Mouse (Mus musculus): ENCODE data around the gene Dhx57. TPM values are rescaled to one million over a fixed set of nuclear protein-coding genes. Genes with fewer than 3 reads are reported as not detected.
"Not testable (repeated sequence)": the region's sequence is repeated elsewhere in the genome, so short reads cannot be mapped to it uniquely, and the experiment has no call there.

The Dhx57 gene
- total RNA-seq, 2 experiments from 2014 or later: 5.8 to 6.9 TPM

GRCm38 (mm10) chr17:80267065-80267464 lies 23.2 kb downstream of the Dhx57 start:
- DNase-seq: no peak
- intact Hi-C loops (cut with DNase I): no loop called here

- intact Hi-C loops (cut with DNase I): no loop called here
- DNase-seq: peak; percentile 65 to 71
Observed at GRCm38 (mm10) chr17:80255208-80255607, 35.1 kb downstream of the Dhx57 start.

- intact Hi-C loops (cut with DNase I): no loop called here
- DNase-seq: peak in 1 of 2 experiments; percentile 10
Observed at GRCm38 (mm10) chr17:80254421-80254820, 35.9 kb downstream of the Dhx57 start.

GRCm38 (mm10) chr17:80252757-80253525 lies 37.3 kb downstream of the Dhx57 start:
- peak; percentile 14 to 19 for DNase-seq
- intact Hi-C loops (cut with DNase I): no loop called here

- intact Hi-C loops (cut with DNase I): no loop called here
- no peak for DNase-seq
Observed at GRCm38 (mm10) chr17:80243116-80243515, 47.2 kb downstream of the Dhx57 start.

GRCm38 (mm10) chr17:80241594-80241993 lies 48.7 kb downstream of the Dhx57 start:
- intact Hi-C loops (cut with DNase I): no loop called here
- DNase-seq: no peak

- intact Hi-C loops (cut with DNase I): no loop called here
- DNase-seq: no peak
Observed at GRCm38 (mm10) chr17:80237475-80237874, 52.8 kb downstream of the Dhx57 start.

GRCm38 (mm10) chr17:80236805-80237204 lies 53.5 kb downstream of the Dhx57 start:
- intact Hi-C loops (cut with DNase I): no loop called here
- DNase-seq: no peak

GRCm38 (mm10) chr17:80235477-80235876 lies 54.8 kb downstream of the Dhx57 start:
- no peak for DNase-seq
- intact Hi-C loops (cut with DNase I): no loop called here

- intact Hi-C loops (cut with DNase I): no loop called here
- no peak for DNase-seq
Observed at GRCm38 (mm10) chr17:80234376-80234775, 55.9 kb downstream of the Dhx57 start.

GRCm38 (mm10) chr17:80233844-80234243 lies 56.4 kb downstream of the Dhx57 start:
- DNase-seq: no peak
- intact Hi-C loops (cut with DNase I): no loop called here

GRCm38 (mm10) chr17:80229396-80229795 lies 60.9 kb downstream of the Dhx57 start:
- intact Hi-C loops (cut with DNase I): no loop called here
- DNase-seq: no peak

- not testable (repeated sequence) for DNase-seq
- intact Hi-C loops (cut with DNase I): loop anchor here (2.0 kb wide), 1 partner anchor 18 kb away; the partner anchor contains the start of genes Srsf7 and Ttc39d
Observed at GRCm38 (mm10) chr17:80225142-80225541, 65.1 kb downstream of the Dhx57 start.

GRCm38 (mm10) chr17:80224326-80225116 lies 65.8 kb downstream of the Dhx57 start, which contains the start of gene Gemin6:
Gemin6 (plus strand) TSS chr17:80224441.
- DNase-seq: peak; percentile 81
- intact Hi-C loops (cut with DNase I): loop anchor here (2.0 to 5.0 kb wide), 2 partner anchors 18 to 68 kb away; partner anchors contain the start of genes Dhx57, Morn2, Srsf7 and Ttc39d

- DNase-seq: no peak
- intact Hi-C loops (cut with DNase I): loop anchor here (2.0 to 5.0 kb wide), 2 partner anchors 17 to 68 kb away; partner anchors contain the start of genes Dhx57, Morn2, Srsf7 and Ttc39d
Observed at GRCm38 (mm10) chr17:80223829-80224228, 66.4 kb downstream of the Dhx57 start.

- no peak for DNase-seq
- intact Hi-C loops (cut with DNase I): loop anchor here (5.0 kb wide), 1 partner anchor 70 kb away; the partner anchor contains the start of genes Dhx57 and Morn2
Observed at GRCm38 (mm10) chr17:80221890-80222628, 68.2 kb downstream of the Dhx57 start.

GRCm38 (mm10) chr17:80221202-80221601 lies 69.1 kb downstream of the Dhx57 start:
- no peak for DNase-seq
- intact Hi-C loops (cut with DNase I): loop anchor here (5.0 kb wide), 1 partner anchor 71 kb away; the partner anchor contains the start of genes Dhx57 and Morn2

- intact Hi-C loops (cut with DNase I): loop anchor here (5.0 kb wide), 1 partner anchor 72 kb away; the partner anchor contains the start of genes Dhx57 and Morn2
- DNase-seq: no peak
Observed at GRCm38 (mm10) chr17:80220131-80220530, 70.1 kb downstream of the Dhx57 start.

GRCm38 (mm10) chr17:80213998-80214397 lies 76.3 kb downstream of the Dhx57 start:
- DNase-seq; intact Hi-C loops (cut with DNase I): not testable (repeated sequence)
